Mouse (Mus musculus) Patski (cell line): Measurements from ENCODE around the gene Grb2. TPM values are rescaled to one million over a fixed set of nuclear protein-coding genes. Genes with fewer than 3 reads are reported as not detected.

ENCODE experiments used
- ATAC-seq: fragments of 100-300 bp; one replicate; pipeline ENCODE4 v1.8.0; 2021
- CTCF ChIA-PET: fragments of 350-600 bp; sonication (Branson Sonifier 250); formaldehyde crosslinking; loops from one replicate; lab custom pipeline; 2022; ENCODE audit warnings: inconsistent platforms; lab: Charles Lee
- POLR2A ChIA-PET: fragments of 350-600 bp; sonication (Branson Sonifier 250); formaldehyde crosslinking; loops from one replicate; lab custom pipeline; 2022; ENCODE audit warnings: antibody characterized with exemption, inconsistent platforms; lab: Charles Lee
- DNase-seq: peaks from one replicate; pipeline ENCODE4 v3.0.0-alpha.2; 2011; ENCODE audit warnings: low read depth, low spot score
- H3K27me3 ChIP-seq: fragments of 371-371 bp; one replicate; pipeline ENCODE4 v1.5.1; 2021
- CTCF ChIP-seq: fragments of 100-300 bp; IDR thresholded peaks from one replicate; pipeline ENCODE4 v1.5.1; 2021
- in situ Hi-C: fragments of 300-500 bp; cut with MboI; formaldehyde crosslinking; loops from 3 replicates; pipeline ENCODE4 v1.11.1; 2018; ENCODE audit warnings: low pct_unique_long_range_greater_than_20kb, mixed read lengths
- polyA plus RNA-seq: library from polyadenylated mRNA; unstranded; gene quantifications from one replicate; pipeline ENCODE4 v1.2.3, GENCODE M21; 2021

Gene Grb2
- polyA plus RNA-seq, 1 experiment from 2014 or later, result 99.5 TPM

GRCm38 (mm10) chr11:115741070-115741469, 32.7 kb upstream of the Grb2 start:
- in situ Hi-C loops, result loop anchor here (10.0 kb wide), 1 partner anchor 124 kb away; no protein-coding TSS in a partner anchor
- H3K27me3 ChIP-seq, result no peaks in the 10 kb centered on the region
- no peak for ATAC-seq
- POLR2A ChIA-PET, result no interaction called here
- TF ChIP-seq CTCF, result peak; percentile 26
- CTCF ChIA-PET, result no interaction called here
- DNase-seq, result no peak

GRCm38 (mm10) chr11:115738275-115738885, 30.0 kb upstream of the Grb2 start:
- no peak for TF ChIP-seq CTCF
- CTCF ChIA-PET, result interaction anchor here (0.6 to 0.8 kb wide), 2 partner anchors 32 to 41 kb away, joined by 3 read pairs; no protein-coding TSS in a partner anchor
- in situ Hi-C loops, result no loop called here
- POLR2A ChIA-PET, result interaction anchor here (0.7 to 0.9 kb wide), 2 partner anchors 11 to 72 kb away, joined by 3 read pairs; no protein-coding TSS in a partner anchor
- ATAC-seq (no peak), DNase-seq (no peak)
- no peaks in the 10 kb centered on the region for H3K27me3 ChIP-seq

- ATAC-seq (no peak), DNase-seq (no peak)
- no peak for TF ChIP-seq CTCF
- H3K27me3 ChIP-seq, result no peaks in the 10 kb centered on the region
- CTCF ChIA-PET, result no interaction called here
- in situ Hi-C loops, result no loop called here
- POLR2A ChIA-PET, result interaction anchor here (0.9 kb wide), 1 partner anchor 73 kb away, joined by 3 read pairs; no protein-coding TSS in a partner anchor
Measured at GRCm38 (mm10) chr11:115737608-115738208, 29.3 kb upstream of the Grb2 start.

GRCm38 (mm10) chr11:115734041-115734686, 25.8 kb upstream of the Grb2 start:
- no peak for ATAC-seq
- POLR2A ChIA-PET, result interaction anchor here (0.7 kb wide), 1 partner anchor 100 kb away, joined by 3 read pairs; no protein-coding TSS in a partner anchor
- no peaks in the 10 kb centered on the region for H3K27me3 ChIP-seq
- no peak for DNase-seq
- in situ Hi-C loops, result no loop called here
- CTCF ChIA-PET, result interaction anchor here (1.1 kb wide), 1 partner anchor 11 kb away, joined by 3 read pairs; no protein-coding TSS in a partner anchor
- no peak for TF ChIP-seq CTCF

GRCm38 (mm10) chr11:115723231-115723630, 14.8 kb upstream of the Grb2 start:
- ATAC-seq (no peak), DNase-seq (no peak)
- POLR2A ChIA-PET, result interaction anchor here (0.7 to 1.7 kb wide), 3 partner anchors 80 to 91 kb away, joined by 3 to 17 read pairs (median 4); partner anchors contain the start of genes Caskin2 and Tsen54
- no peaks in the 10 kb centered on the region for H3K27me3 ChIP-seq
- CTCF ChIA-PET, result interaction anchor here (0.8 to 2.9 kb wide), 14 partner anchors 11 to 158 kb away, joined by 3 to 17 read pairs (median 3); partner anchors contain the start of genes Caskin2, Grb2 and Tsen54
- in situ Hi-C loops, result loop anchor here (5.0 kb wide), 1 partner anchor 89 kb away; the partner anchor contains the start of genes Caskin2 and Tsen54
- no peak for TF ChIP-seq CTCF

- peak; percentile 98 for TF ChIP-seq CTCF
- DNase-seq, result no peak
- CTCF ChIA-PET, result interaction anchor here (0.8 to 2.9 kb wide), 14 partner anchors 11 to 158 kb away, joined by 3 to 17 read pairs (median 3); partner anchors contain the start of genes Caskin2, Grb2 and Tsen54
- H3K27me3 ChIP-seq, result no peaks in the 10 kb centered on the region
- in situ Hi-C loops, result loop anchor here (5.0 kb wide), 1 partner anchor 90 kb away; the partner anchor contains the start of genes Caskin2 and Tsen54
- POLR2A ChIA-PET, result interaction anchor here (0.7 to 1.7 kb wide), 4 partner anchors 57 to 91 kb away, joined by 3 to 17 read pairs (median 4); partner anchors contain the start of genes Caskin2 and Tsen54
- peak; percentile 31 for ATAC-seq
Measured at GRCm38 (mm10) chr11:115722638-115723037, 14.2 kb upstream of the Grb2 start.

- DNase-seq (no peak), ATAC-seq (no peak)
- TF ChIP-seq CTCF, result peak; percentile 74
- POLR2A ChIA-PET, result no interaction called here
- H3K27me3 ChIP-seq, result no peaks in the 10 kb centered on the region
- CTCF ChIA-PET, result interaction anchor here (2.8 kb wide), 1 partner anchor 86 kb away, joined by 8 read pairs; no protein-coding TSS in a partner anchor
- in situ Hi-C loops, result loop anchor here (5.0 kb wide), 2 partner anchors 139 to 161 kb away; partner anchors contain the start of gene Myo15b
Measured at GRCm38 (mm10) chr11:115717660-115718390, 9.4 kb upstream of the Grb2 start.

- POLR2A ChIA-PET, result no interaction called here
- CTCF ChIA-PET, result interaction anchor here (2.8 kb wide), 1 partner anchor 85 kb away, joined by 8 read pairs; no protein-coding TSS in a partner anchor
- ATAC-seq, result no peak
- in situ Hi-C loops, result loop anchor here (5.0 kb wide), 2 partner anchors 141 to 159 kb away; partner anchors contain the start of gene Myo15b
- no peak for TF ChIP-seq CTCF
- H3K27me3 ChIP-seq, result no peaks in the 10 kb centered on the region
- DNase-seq, result no peak
Measured at GRCm38 (mm10) chr11:115716410-115717338, 8.3 kb upstream of the Grb2 start.
